Mouse (Mus musculus) cerebellum, postnatal 14 days (tissue): Measurements from ENCODE around the gene Lipc.

Experiments used
- DNase-seq, 2 experiments: peaks; one replicate each; pipeline ENCODE4 v3.0.0; 2021; ENCODE audit warnings: mixed read lengths in 2 of 2

The Lipc gene

DNA sequence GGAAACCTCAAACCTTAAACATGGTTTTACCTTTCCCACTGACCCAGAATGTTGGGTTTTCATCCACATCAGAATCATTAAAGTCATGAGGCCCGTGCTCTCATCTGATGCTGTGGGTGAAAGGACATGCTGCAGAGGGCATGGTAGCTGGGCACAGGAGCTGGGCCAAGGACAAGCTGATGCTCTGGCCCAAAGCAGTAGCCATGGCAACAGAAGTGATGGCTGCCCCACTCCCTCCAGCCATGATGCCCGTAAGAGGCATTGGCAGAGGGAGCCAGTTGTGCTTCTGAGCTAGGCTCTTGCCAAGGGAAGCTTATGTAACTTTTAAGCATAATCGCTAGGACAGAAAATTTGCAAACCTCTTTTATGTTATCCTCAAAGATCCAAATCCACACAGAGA lies 2.2 kb upstream of the Lipc start:
- DNase-seq, result peak; percentile 44

GRCm38 (mm10) chr9:70949336-70949735 lies 2.7 kb downstream of the Lipc start:
- no peak for DNase-seq

GRCm38 (mm10) chr9:70947312-70947711 lies 4.7 kb downstream of the Lipc start:
- DNase-seq, result no peak

DNA sequence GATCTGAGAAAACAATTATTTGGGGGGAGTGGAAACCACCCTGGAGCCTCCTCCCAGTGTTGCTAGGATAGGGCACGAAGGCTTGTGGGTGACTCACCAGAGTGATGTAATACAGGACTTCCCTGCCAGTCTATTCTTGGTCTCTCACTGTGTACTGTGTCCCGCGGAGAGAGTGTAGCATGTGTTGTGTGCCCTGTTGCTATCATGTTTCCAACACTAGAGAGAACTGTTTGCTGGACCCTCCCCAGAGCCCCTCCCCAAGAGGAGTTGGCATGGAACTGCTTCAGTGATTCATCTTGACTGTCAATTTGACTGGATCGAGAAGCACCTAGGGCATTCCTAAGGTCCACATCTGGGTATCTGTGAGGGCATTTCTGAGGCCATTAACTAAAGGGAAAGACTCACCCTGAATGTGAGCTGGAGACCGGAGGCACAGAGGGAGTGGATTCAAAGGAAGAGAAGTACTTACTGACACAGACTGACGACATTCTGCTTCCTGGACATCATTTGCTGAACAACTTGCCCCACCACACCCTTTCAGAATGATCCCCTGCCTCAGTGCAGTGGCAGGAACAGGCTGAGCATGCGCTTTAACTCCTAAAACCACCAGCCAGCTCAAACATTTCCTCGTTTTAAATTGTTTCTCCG lies 9.2 kb downstream of the Lipc start:
- no peak for DNase-seq

DNA sequence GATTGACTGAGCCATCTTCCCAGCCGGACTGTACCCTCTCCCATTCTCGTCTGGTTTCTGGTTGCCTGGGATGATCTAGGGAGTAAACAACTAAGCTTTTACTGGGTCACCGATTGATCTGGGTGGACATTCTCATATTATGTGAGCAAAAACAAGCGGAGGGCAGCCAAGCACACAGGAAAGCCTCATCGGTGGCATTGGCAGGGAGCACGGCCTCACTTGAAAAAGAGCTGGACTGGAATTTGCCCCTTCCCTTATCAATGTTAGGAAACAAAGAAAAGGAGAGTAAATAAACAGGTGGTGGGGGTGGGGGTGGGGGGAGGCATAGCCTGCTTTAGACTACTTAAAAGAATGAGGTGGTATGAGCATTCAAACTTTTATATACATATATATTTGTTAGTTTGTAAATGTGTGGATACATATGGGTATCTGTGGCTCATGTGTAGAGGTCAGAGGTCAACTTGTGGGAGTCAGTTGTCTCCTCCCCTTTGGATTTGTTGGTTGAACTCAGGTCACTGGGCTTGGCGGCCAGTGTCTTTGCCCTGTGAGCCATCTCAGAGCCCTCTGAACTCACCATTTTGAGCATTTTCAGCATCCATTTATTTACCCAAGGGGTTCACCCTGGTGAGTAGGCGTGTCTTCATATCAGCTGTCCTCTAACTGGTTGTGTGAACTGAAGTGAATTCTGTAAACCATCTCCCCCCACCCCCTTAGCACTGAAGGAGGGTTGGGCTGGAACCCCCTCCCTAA lies 12.1 kb downstream of the Lipc start:
- no peak for DNase-seq

DNA sequence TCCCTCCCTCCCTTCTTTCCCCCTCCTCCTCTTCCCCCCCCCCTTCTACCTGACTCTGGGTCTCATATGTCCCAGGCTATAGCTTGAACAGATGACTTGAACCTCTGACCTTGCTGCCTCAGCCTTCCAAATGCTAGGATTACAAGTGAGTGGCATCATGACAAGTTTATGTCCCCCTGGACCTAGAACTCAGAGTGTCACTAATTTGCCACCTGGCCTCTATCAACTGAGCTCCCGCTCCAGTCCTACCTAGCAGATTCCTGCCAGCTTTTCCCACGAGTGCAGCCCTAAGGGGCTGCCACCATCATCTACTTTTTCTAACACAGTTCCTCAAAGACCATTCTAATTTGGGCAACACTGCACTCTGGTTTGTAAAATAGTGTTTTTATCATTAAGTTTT lies 13.2 kb downstream of the Lipc start:
- peak in 1 of 2 experiments; percentile 58 for DNase-seq

- DNase-seq, result no peak
These were observed 13.9 kb downstream of the Lipc start for GRCm38 (mm10) chr9:70938134-70938533.

- DNase-seq, result no peak
These were observed 17.3 kb downstream of the Lipc start for GRCm38 (mm10) chr9:70934587-70935295.

DNA sequence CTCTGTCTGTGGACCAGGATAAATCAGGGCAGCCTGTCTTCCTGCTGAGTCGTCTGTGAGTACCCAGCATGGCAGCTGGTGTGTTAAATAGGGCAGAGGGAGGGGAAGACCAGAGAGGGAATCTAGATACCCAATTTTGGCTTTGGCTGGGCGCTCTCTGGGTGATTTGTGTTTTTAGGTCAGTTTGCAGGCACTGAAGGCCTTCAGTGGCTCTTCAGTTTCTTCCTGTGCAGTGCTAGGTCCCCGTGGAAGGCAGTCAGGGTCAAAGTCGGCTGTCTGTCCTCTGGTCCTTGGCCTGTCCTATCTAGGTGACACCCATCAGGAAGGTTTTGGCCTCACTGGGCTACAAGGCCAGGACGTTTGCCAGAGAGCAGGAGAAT lies 21.4 kb downstream of the Lipc start:
- DNase-seq, result peak in 1 of 2 experiments; percentile 86

DNA sequence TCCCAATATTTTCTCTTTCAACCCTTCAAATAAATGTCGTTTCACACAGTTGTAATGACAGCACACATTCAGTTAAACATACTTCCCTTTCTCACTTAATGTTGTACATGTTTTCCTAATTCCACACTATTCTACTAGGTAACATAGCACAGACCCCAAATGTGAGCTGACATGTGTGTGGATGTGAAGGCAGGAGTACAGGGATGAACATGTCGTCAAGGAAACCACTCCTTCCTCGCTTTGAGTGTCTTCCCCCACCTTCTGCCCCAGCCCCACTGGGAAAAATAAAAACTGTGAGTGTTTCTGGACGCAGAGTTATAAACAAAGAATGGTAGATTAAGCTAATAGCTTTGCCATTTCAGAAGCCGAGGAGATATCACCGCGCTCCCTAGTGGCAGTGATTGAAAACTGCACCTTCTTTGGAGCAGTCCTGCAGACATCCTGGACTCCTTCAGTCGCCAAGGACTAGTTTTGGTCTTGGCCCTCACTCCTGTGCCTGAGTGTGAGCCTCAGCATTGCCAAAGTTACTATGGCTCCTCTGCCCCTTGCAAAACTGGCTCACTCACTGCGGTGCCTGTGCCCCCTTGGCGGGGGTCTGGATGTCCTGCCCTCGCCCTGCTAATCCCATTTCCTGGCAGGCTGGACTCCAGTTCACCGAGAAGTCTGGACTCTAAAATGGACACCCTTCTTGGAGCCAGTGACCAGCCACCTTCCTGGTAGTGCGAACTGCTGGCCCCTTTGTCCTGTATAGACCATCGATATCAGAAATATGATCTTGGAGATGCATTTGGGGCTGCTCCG lies 22.0 kb downstream of the Lipc start:
- DNase-seq, result peak; percentile 87 to 92

DNA sequence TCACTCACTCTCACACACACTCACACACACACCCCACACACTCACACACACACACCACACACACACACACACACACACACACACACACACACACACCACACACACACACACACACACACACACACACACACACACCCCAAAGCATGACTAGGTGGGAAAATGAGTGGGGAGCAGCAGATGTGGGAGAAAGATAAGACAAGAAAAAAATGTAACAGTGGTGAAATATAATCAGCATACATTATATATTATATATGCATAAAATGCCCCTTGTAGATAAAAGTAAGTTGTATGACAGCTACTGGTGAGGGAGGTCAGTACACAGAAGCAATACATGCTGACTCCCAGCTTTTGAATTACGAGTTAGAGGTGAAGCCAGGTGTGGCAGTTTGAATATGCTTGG lies 23.6 kb downstream of the Lipc start:
- no peak for DNase-seq

- DNase-seq, result no peak
These were observed 24.3 kb downstream of the Lipc start for GRCm38 (mm10) chr9:70927701-70928100.

- DNase-seq, result no peak
These were observed 25.0 kb downstream of the Lipc start for GRCm38 (mm10) chr9:70926820-70927588.

GRCm38 (mm10) chr9:70925225-70925624 lies 26.8 kb downstream of the Lipc start:
- DNase-seq, result no peak

DNA sequence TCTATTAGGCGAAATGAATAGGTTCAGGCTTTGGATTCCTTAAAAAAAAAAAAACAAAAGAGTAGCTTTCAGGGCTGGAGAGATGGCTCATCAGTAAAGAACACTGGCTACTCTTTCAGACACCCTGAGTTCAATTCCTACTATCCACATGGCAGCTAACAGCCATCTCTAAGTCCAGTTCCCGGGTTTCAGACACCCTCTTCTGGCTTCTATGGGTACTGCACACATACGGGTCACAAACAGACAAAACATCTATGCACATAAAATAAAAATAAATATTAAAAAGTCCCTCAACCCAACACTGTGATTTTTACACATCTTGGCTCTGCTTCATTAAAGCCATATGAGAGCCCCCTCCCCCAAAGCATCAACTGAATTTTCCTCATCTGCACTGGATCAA lies 27.3 kb downstream of the Lipc start:
- peak; percentile 38 to 53 for DNase-seq

GRCm38 (mm10) chr9:70921781-70922565 lies 30.1 kb downstream of the Lipc start:
- peak; percentile 88 to 89 for DNase-seq

DNA sequence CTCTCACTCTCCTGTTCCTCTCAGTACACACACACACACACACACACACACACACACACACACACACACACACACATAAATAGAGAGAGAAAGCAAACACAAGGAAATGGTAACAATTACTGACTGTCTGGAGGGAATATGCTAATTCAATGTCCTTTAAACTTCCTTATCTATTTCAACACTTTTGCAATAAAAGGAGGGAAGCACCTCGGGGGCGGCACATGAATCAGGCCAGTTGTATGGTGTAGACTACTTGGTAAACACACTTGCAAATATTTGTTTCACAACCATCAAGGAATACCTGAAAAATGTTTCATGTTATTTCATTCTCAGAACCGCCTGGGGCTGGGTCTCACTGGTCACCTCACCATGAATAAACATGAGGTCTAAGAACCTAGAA lies 30.9 kb downstream of the Lipc start:
- no peak for DNase-seq

GRCm38 (mm10) chr9:70919271-70919670 lies 32.8 kb downstream of the Lipc start:
- DNase-seq, result no peak

GRCm38 (mm10) chr9:70916516-70916915 lies 35.5 kb downstream of the Lipc start:
- no peak for DNase-seq

- DNase-seq, result no peak
These were observed 36.7 kb downstream of the Lipc start for GRCm38 (mm10) chr9:70915356-70915685.

GRCm38 (mm10) chr9:70914659-70915355 lies 37.2 kb downstream of the Lipc start:
- DNase-seq, result no peak
